Mouse (Mus musculus): Measurements from ENCODE around the gene Ffar2.
"Not testable (repeated sequence)": the region's sequence is repeated elsewhere in the genome, so short reads cannot be mapped to it uniquely, and the experiment has no call there.

Gene Ffar2

DNA sequence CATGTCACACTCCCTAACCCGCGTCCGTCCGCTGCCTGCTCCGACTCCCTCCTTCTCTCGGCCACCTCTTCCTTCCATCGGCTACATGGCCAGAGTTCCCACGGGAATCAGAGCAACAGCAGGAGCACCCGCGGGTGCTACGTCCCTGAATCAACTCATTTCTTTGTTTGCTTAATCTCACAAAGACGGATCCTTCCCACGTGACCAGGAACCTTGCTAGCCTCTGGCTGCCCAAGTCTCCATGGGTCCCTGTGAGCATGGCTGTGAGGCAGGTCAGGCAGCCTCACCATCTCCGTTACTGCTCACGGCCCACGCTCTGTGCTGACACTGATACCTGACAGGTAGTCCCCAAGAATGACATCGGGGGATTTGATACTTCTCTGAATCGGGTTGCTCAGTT, at the start of gene Ffar2:
Ffar2 (minus strand) TSS at position 101 of the 400 bp plus-strand sequence.
- DNase-seq, result no peak

DNA sequence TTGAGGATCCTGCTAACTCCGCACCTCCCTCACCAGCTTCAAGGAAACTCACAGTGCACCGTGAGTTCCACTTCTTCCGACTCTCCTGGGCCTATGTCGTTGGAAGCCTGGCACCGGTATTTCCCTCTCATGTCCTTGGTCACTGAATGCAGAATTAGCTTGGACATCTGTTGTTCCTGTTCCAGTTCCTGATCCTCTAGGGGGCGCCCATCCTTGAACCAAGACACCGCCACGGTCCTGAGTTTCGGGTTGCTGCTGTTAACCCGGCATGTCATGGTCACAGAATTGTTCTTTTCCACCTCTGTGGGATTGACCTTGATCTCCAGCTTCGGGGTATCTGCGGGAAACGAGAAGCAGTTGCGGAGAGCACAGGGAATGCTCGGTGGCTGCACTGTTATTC, 49.5 kb upstream of the Ffar2 start:
- DNase-seq, result peak; percentile 92

DNA sequence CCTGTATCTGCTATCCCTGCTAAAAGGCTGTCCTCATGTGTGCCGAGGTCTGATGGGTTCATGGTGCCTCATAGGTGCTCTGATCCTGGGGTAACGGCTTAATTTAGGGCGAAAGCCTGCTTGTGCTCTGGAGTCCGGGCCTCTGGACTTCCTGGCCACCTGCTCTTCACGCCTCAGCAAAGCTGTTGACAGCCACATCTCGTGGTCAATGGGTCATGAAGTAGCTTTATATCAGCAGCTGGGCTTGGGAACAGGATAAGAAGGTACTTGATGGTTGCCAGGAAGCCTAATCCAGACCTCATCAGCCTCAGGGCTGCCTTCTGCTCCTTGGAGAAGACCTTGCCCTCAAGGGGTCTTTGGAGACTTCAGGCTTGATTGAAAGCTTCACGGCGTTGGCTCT, 39.8 kb upstream of the Ffar2 start:
- DNase-seq, result no peak

DNA sequence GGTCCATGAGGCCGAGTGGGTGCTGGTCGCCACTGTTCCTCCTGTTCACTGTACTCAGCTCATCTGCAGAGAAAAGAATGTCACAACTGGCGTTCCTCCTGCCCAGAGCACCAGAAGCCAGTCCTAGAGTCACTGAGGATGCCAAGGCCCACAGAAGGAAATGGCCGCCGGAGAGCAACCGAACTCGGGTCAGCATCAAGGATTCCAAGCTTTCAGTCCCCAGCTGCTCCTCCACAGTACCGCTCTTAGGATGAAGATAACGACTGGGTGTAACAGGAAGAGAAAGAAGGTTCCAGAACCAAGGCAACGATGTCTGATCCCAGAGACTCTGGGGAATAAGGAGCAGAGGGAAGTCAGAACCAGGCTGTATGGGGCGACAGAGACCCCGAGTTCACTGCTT, 37.9 kb upstream of the Ffar2 start, which contains the start of gene Ffar1:
Ffar1 (minus strand) TSS at position 101 of the 400 bp plus-strand sequence.
- no peak for DNase-seq

DNA sequence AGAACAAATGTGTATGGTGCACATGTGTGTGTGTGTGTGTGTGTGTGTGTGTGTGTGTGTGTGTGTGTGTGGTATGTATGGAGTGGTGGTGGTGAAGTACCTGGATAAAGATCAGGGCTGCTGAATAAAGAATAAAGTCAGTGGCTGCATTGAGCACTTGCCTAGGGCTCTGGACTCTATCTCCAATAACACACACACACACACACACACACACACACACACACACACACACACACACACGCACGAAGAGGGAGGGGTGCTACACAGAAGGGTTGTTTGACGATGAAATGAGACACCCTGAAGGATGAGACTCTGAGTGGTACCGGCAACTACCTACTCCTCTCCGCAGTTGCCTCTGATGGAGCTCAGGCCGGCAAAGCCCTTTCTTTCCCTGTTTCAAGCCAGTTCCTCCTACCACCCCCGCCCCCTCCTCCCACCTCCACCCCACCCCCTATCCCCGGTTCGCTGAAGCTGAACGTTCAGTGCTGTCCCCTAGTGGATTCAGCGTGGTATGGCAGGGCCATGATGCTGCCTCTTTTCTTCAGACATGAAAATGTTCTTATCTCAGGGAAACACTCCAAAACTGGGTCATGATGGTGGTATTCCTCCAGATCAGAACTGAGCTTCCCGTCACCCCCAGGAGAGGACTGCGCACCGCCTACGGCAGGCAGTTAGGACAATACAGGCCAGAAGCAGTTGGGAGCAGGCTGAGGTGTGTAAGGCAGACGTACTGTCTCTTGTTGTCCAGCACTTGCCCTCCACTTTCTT, 36.2 kb upstream of the Ffar2 start:
- DNase-seq, result peak; percentile 56

DNA sequence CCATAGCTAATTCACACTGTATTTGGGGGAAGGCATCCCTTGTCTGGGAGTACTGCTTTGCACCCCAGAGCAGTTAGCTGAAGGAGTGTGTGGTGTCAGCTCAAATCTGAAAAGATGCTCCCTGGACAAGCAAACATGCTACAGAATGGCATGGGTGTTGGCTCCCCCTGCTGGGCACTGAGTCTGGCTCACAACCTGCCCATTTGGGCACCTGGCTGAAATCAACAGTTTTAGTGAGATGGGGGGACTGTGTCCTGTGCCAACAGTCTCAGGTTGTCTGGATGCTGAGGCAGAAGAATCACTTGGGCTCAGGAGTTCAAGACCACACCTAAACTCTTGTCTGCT, 35.7 kb upstream of the Ffar2 start:
- peak; percentile 83 for DNase-seq

DNA sequence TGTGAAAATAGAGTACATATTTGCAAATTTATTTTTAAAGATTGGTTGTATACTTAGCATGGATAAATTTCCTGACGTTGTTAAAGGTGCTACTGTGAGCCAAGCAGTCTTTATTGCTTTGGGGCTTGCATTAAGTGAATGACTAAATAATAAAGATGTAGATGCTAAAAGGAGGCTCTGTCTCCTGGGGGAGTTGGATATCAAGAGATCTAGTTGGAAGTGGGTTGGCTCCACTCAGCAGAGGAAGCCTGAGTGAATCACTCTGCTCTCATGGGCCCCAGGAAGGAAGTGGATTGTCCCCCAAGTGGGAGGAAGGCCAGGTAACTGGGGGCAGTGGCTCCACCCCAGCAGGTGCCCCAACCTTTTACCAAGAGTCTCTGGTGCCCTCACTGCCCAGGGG, 34.2 kb upstream of the Ffar2 start:
- DNase-seq, result no peak

DNA sequence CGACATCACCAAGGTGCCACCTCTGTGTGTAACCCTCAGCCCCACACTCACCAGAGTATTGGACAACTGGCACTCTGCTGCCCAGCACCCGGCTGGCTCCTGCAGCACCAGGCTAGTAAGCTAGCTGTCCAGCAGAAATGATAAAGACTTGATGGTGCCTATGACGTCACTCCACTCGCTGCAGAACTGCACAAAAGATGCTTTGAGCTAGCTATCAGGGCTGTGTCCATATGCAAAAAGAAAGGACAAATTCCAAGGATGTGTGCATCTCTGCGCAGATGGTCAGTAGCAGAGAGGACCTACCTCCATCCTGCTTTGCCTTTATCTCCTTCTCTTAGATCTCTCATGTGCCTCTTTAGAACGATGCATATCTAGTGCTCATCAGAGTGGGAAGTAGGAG, 32.5 kb upstream of the Ffar2 start, which contains the start of gene Ffar3:
Ffar3 (minus strand) TSS at position 101 of the 400 bp plus-strand sequence.
- no peak for DNase-seq

DNA sequence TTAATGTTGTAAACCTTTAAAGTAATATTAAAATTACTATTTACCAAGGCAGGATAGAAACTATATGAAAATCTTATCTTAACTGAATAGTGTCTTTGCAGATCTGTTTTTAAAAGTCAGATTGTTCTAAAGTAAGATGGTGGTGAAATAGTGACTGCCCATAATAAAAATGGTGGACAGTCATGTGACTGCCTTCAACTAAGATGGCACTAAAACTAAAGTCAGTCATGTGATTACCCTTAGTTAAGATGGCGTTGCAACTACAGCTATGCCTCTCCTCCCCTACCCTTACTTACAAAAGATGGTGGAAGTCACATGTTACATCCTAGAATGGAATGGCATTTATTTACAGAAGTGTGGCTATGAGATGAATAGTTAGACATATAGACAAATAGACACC, 27.8 kb upstream of the Ffar2 start:
- DNase-seq, result no peak

DNA sequence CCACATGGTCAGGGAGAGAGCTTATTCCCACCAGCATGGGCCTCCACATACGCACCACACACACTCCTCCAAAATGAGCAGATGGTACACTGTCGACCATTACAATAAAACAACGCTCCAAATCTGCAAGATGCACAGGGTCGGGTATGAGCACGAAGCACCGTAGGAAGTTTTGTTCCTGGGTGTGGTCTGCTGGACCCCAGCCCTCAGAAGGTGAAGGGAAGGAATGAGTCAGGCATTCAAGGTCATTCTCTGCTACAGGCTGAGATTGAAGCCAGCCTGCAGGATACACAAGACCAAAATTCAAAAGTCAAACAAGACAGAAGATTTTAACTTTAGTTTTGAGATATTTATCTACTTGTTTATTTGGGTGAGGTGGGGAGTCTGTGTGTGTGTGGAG, 24.4 kb upstream of the Ffar2 start:
- no peak for DNase-seq

DNA sequence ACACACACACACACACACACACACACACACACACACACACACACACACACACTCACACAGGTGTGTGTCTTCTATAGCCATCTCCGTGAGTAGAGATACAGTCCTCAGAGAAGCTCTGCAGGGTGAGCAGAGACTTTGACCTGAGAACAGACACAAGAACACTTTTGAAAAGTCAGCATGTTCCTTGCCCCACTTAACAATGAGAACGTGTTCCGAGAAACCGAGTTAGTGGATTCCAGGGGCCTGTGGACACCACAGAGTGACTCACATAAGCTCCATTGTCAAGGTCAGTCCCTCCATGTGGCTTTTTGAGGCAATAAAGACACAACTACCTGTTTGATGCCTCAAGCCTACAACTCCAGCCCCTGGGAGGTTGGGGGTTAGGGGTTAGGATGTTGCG, 23.8 kb upstream of the Ffar2 start:
- DNase-seq, result no peak

DNA sequence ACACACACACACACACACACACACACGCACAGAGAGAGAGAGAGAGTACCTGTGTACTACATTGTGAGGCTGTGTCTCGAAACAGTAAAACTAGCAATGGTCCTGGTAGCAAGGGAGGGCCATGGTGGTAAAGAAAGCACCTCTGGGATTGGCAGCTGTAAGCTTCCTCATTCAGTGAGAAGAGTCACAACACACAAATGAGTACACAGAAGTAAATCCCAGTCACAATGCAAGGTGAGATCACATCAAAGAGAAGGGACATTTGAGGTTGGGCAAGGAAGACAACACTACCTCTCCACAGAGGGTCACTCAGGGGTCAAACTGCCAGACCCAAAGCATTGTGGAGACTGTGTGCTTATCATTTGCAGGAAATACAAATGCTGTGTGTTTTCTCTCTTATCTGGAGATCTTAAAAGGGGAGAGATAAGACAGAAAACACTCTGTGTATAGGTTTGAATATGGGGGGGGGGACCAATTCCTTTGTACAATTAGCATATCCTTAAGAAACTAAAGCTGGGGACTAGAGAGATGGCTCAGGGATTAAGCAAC, 23.0 kb upstream of the Ffar2 start:
- no peak for DNase-seq

DNA sequence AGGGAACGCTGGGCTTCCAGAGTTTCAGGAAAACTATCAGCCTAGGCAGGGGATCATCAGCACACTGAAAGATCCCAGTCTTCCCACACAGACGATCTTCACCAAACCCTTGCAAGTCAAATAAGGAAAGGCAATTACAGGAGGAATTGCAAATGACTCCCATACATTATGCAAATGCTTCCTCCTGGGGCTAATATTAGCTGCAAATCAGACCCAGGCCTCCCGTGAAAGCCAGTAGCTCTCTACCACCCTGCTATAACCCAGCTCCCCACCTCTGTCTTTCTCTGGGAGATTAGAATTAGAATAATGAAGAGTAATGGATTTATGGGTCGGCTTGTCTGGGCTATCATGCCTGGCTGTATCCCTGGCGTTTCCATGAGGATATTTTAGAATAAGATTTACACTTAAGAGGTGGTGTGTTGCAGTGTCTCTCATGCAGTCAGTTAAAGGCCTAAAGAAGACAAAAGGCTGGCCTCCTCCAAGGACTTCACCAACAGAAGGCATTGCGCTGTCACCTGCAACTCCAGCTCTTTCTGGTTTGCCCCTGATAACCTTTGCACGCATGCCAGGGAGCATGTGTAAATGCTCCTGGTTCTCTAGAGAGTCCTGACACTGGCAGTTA, 21.2 kb upstream of the Ffar2 start:
- DNase-seq, result no peak

DNA sequence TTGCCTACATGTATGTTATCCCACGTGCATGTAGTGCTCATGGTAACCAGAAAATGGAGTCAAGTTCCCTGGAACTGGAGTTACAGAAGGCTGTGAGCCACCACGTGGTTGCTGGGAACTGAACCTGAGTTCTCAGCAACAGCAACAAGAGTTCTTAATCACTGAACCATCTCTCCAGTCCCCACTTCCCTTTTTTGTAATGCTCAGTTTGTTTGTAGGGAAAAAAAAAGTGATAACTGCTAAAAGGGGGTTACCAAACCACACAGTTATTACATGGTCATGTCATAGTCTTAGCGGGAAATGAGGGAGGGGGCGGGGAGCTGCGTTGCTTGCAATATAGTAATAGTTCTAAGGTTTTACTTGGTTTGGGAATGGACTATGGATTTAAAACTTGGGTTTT, 18.5 kb upstream of the Ffar2 start:
- peak; percentile 15 for DNase-seq

DNA sequence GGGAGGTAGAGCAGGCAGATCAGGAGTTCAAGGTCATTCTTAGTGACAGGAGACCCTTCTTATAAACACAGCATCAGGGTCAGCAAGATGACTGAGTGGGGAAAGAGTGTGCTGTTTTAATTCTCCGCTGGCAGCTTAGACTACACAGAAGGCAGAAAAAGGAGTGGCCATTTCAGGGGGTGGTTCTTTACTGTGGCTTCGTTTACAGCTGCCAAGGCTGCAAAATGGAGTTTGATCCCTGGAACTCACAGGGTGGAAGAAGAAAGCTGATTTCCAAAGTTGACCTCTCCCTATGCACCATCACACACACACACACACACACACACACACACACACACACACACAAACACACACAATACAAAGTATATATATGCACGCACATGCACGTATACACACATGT, 17.8 kb upstream of the Ffar2 start:
- no peak for DNase-seq

DNA sequence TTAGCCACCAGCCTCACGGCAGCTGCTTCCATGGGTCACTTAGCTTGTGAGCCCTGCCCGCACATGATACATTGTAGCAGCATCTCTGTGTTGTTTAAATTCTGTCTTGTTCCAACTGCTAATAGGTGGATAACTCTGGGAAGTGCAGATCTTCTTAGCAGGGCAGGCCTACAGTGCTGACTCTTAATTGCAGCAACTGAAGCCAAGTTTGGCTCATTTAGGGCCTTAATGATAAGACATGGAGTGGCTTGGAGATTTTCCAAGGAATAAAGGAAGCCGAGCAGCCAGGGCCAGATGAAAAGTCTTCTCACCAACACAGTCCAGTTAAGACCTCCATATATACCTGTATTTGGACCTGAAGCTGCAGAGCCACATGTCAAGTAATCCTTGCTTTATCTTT, 16.7 kb upstream of the Ffar2 start:
- DNase-seq, result no peak

DNA sequence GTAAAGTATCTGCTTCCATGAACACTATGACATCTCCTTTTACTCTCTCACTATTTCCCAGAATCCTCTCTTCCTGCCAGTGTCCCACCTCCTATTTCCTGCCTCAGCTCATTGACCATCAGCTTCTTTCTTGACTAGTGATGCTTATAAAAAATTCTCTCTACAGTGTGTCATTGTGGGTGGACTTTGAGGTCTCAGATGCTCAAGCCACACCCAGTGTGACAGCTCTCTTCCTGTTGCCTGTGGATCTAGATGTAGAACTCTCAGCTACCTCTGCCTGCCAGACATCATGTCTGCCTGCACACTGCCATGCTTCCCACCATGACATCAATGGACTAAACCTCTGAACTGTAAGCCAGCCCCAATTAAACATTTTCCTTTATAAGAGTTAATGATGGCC, 13.7 kb upstream of the Ffar2 start:
- DNase-seq, result no peak

DNA sequence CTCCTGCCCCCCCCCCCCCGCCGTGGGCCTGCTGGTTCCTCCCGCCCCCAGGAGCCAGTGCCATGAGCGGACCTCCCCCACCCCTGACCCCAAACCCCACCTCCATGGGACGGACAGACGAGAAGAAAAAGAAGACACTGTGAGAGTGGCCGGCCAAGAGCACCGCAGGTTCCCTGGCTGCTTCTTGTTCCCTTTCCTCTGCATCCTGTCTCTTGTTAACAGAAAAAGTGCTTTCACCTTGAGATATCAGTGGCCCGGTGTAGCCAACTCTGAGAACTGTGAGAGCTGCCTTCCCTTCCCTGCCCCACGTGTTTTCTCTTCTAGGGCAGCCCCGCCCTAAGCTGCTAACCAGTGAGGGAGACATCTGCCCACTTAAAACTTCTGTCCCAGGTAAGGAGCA, 9.1 kb upstream of the Ffar2 start:
- DNase-seq, result not testable (repeated sequence)

DNA sequence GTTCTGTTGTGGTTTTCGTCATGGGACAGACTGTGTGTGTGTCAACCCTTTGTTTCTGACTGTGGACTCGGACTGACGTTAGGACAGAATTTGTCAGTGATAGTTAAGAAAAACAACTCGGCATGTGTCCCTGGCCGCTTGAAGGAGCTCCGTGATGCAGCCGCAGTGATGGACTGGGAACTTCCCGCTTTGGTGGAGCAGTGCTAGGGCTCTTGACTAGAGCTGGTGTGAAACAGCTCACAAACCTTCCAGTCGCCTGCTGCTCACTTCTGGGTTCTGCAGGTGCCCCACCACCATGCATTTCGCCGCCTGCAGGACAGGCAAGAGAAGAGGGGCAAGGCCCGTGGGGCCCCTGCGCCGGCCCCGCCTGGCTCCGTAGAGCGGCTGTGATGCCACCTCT, 8.7 kb upstream of the Ffar2 start:
- no peak for DNase-seq

DNA sequence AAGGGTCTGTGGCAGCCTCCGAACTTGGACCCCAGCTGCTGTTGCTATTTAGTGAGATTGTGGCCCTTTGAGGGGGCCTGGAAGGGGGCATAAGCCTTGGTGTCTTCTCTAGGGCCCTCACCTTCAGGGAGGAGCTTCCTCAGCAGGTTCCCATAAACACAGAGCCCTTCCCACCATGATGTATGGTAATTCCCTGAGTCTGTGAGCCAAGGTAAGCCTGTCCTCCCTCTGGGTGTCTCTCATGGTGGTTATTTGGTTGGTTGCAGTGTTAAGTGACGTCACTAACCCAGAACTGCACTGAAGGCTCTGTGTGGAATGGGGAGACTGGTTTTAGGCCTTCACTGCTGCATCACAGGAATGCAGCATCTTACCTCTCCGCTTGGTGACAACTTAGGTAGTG, 5.9 kb upstream of the Ffar2 start:
- DNase-seq, result no peak

DNA sequence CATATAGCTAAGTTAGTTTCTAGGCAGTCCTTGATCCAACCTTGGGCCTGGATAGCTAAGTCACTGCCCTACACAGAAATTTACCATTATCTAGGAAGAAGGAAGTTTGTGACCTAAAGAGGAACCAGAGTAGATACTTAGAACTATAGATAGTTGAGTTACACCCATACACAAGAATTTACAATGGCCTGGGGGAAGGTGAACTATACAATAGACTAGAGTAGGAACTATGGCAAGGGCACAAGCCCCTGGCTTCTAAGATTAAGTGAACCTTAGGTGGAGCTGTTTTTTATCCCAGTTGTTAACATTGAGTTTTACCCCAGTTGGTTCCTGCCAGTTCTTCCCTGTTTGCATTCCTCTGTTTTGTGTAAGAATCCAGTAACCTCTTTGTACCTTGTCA, 5.3 kb upstream of the Ffar2 start:
- not testable (repeated sequence) for DNase-seq

DNA sequence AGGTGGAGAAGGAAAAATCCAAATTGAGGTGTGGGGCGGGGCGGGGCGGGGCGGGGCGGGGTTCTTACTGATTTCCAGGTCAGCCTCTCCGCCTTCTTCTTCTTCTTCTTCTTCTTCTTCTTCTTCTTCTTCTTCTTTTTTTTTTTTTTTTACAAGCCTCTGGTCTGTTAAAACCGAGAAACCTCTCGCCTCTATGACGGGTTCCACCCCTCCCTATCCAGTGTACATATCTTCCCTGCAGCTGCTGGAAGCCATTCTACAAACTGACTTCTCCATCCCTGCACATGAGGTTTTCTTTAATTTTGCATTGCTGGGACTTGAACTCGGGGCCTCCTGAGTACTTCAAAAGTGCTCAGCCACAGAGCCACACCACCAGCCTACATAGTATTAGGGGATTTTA, 3.1 kb upstream of the Ffar2 start:
- DNase-seq, result no peak

DNA sequence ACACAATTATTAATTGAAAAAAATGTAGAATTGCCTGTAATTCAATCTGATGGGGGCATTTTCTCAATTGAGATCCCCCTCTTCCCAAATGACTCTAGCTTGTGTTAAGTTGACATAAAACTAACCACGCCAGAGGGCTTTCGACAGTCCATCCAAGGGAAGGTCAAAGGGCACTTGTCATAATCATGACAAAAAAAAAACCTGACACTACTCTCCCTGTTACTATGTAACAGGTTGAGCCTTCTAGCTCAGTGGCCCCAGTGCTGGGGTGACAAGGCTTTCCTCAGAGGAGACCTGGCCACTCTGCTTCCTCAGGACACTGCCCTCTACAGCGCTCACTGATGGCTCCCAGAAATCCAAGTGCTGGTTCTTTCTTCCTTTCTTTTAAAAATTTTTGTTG, 731 bp upstream of the Ffar2 start:
- DNase-seq, result no peak

DNA sequence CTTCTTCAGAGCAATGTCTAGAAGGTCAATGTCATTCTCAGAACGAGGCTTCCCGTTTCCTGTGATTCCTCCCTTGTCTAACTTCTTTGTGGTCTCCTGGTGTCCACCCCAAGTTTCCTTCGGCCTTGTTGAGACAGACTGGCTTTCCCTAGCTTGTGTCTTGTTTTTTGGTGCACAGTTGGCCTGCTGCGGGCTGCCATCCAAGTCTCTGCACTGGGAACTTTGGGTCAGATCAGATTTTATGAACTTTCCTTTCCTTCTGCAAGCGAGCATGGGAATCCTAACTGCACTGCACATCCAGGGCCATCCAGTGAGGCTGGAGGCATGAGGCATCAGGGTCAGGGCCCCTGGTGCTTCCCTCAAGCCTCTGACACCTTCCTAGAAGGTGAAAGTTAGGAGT, 2.0 kb downstream of the Ffar2 start:
- DNase-seq, result no peak
